Mouse (Mus musculus) heart, postnatal 0 days (tissue): Measurements from ENCODE around the gene Tnrc18. TPM values are rescaled to one million over a fixed set of nuclear protein-coding genes. Genes with fewer than 3 reads are reported as not detected.

Experiments
- ATAC-seq: fragments of 200-750 bp; cut with Nextera tagmentation; 2 replicates; pipeline ENCODE4 v1.8.0; 2017; ENCODE audit warnings: low read depth, moderate number of reproducible peaks, moderate library complexity; ENCODE audit not compliant: insufficient read depth
- DNase-seq: peaks from one replicate; pipeline ENCODE4 v3.0.0-alpha.2; 2016; ENCODE audit warnings: low spot score
- H3K27ac ChIP-seq: fragments of 300-500 bp; sonication (generic); 2 replicates; pipeline ENCODE4 v1.5.1; 2014; ENCODE audit warnings: low read depth, mild to moderate bottlenecking
- H3K27me3 ChIP-seq: fragments of 300-500 bp; sonication (generic); 2 replicates; pipeline ENCODE4 v1.6.1; 2014; ENCODE audit warnings: low read length, mixed read lengths; ENCODE audit not compliant: control insufficient read depth, insufficient read depth
- H3K36me3 ChIP-seq: fragments of 300-500 bp; sonication (generic); replicated peaks from 2 replicates; pipeline ENCODE4 v1.6.1; 2014; ENCODE audit warnings: low read length, mixed read lengths; ENCODE audit not compliant: control insufficient read depth, insufficient read depth
- H3K4me1 ChIP-seq: fragments of 300-500 bp; sonication (generic); 2 replicates; pipeline ENCODE4 v1.6.1; 2014; ENCODE audit warnings: antibody characterized with exemption; ENCODE audit not compliant: control insufficient read depth, insufficient read depth
- H3K4me2 ChIP-seq: fragments of 300-500 bp; sonication (generic); 2 replicates; pipeline ENCODE4 v1.6.1; 2014; ENCODE audit warnings: low read depth, mild to moderate bottlenecking, low read length, moderate library complexity
- H3K4me3 ChIP-seq: fragments of 300-500 bp; sonication (generic); 2 replicates; pipeline ENCODE4 v1.5.1; 2014; ENCODE audit warnings: low read depth, low read length
- H3K9ac ChIP-seq: fragments of 300-500 bp; sonication (generic); replicated peaks from 2 replicates; pipeline ENCODE4 v1.6.1; 2014; ENCODE audit warnings: low read depth, low read length, mixed read lengths
- H3K9me3 ChIP-seq: fragments of 300-500 bp; sonication (generic); replicated peaks from 2 replicates; pipeline ENCODE4 v1.6.1; 2016; ENCODE audit warnings: low read length; ENCODE audit not compliant: control insufficient read depth
- CTCF ChIP-seq: IDR thresholded peaks from 2 replicates; pipeline ENCODE4 v1.5.1; 2016; ENCODE audit warnings: antibody characterized with exemption, control low read depth, low read depth
- EP300 ChIP-seq: IDR thresholded peaks from 2 replicates; pipeline ENCODE4 v1.6.1; 2016; ENCODE audit warnings: antibody characterized with exemption, low read depth
- WGBS: fragments of 180-500 bp; shearing (Covaris S2); extraction: QIAGEN DNeasy Blood & Tissue Kit; methylation state at CpG from one replicate; pipeline ENCODE4 v1.1.7; 2014; 5-methylcytosine and 5-hydroxymethylcytosine counted together
- polyA plus RNA-seq: library from polyadenylated mRNA; unstranded; fragments of >200 nt; fragmentation: Nextera tagmentation; extraction: Ambion mirVana; gene quantifications from 2 replicates; pipeline ENCODE4 v1.2.1, GENCODE M21; 2015
- total RNA-seq: library from RNA; depleted of rRNA; stranded (reverse); fragments of >200 nt; gene quantifications from 2 replicates; pipeline ENCODE4 v1.2.3, GENCODE M21; 2014; ENCODE audit warnings: low replicate concordance

Tnrc18 gene
- total and polyA plus RNA-seq, 2 experiments from 2014 or later: 10.4 to 69.3 TPM

GRCm38 (mm10) chr5:142762082-142762807 lies 55.2 kb downstream of the Tnrc18 start:
- no peak overlapping the region for H3K4me2 ChIP-seq
- no peak for TF ChIP-seq CTCF
- no peak for TF ChIP-seq EP300
- 94% methylated on average over 21 of the region's 21 CpGs for WGBS
- H3K4me3 ChIP-seq: no peak overlapping the region
- H3K9me3 ChIP-seq: no peaks in the 10 kb centered on the region
- no peak overlapping the region for H3K27ac ChIP-seq
- no peaks in the 10 kb centered on the region for H3K27me3 ChIP-seq
- ATAC-seq (no peak), DNase-seq (no peak)
- H3K9ac ChIP-seq: no peak overlapping the region
- H3K36me3 ChIP-seq: peaks cover 93% of the 10 kb centered on the region
- no peaks in the 10 kb centered on the region for H3K4me1 ChIP-seq

GRCm38 (mm10) chr5:142761326-142761983 lies 56.0 kb downstream of the Tnrc18 start:
- no peaks in the 10 kb centered on the region for H3K9me3 ChIP-seq
- H3K36me3 ChIP-seq: peaks cover 95% of the 10 kb centered on the region
- TF ChIP-seq EP300: no peak
- no peak for TF ChIP-seq CTCF
- no peak for DNase-seq
- H3K27me3 ChIP-seq: no peaks in the 10 kb centered on the region
- ATAC-seq: no peak
- H3K27ac ChIP-seq: no peak overlapping the region
- H3K4me3 ChIP-seq: no peak overlapping the region
- no peaks in the 10 kb centered on the region for H3K4me1 ChIP-seq
- H3K4me2 ChIP-seq: no peak overlapping the region
- 81% methylated on average over 16 of the region's 16 CpGs for whole genome bisulfite sequencing
- H3K9ac ChIP-seq: no peak overlapping the region

- H3K36me3 ChIP-seq: peaks cover 93% of the 10 kb centered on the region
- H3K4me3 ChIP-seq: no peak overlapping the region
- H3K4me1 ChIP-seq: no peaks in the 10 kb centered on the region
- no peak for ATAC-seq
- H3K27ac ChIP-seq: no peak overlapping the region
- DNase-seq: no peak
- H3K27me3 ChIP-seq: no peaks in the 10 kb centered on the region
- no peaks in the 10 kb centered on the region for H3K9me3 ChIP-seq
- WGBS: 80% methylated on average over 8 of the region's 8 CpGs
- TF ChIP-seq EP300 (no peak), CTCF (no peak)
- H3K4me2 ChIP-seq: no peak overlapping the region
- no peak overlapping the region for H3K9ac ChIP-seq
Measured at GRCm38 (mm10) chr5:142759786-142760185, 57.7 kb downstream of the Tnrc18 start.

GRCm38 (mm10) chr5:142752241-142752640 lies 65.2 kb downstream of the Tnrc18 start:
- no peak for TF ChIP-seq EP300
- WGBS: 65% methylated on average over 13 of the region's 13 CpGs

GRCm38 (mm10) chr5:142750173-142750572 lies 67.3 kb downstream of the Tnrc18 start:
- H3K4me1 ChIP-seq: no peaks in the 10 kb centered on the region
- H3K4me3 ChIP-seq: no peak overlapping the region
- no peak for DNase-seq
- no peaks in the 10 kb centered on the region for H3K9me3 ChIP-seq
- no peak overlapping the region for H3K27ac ChIP-seq
- no peak overlapping the region for H3K9ac ChIP-seq
- H3K4me2 ChIP-seq: no peak overlapping the region
- whole genome bisulfite sequencing: 65% methylated on average over 11 of the region's 11 CpGs
- ATAC-seq: no peak
- peaks cover 74% of the 10 kb centered on the region for H3K36me3 ChIP-seq
- H3K27me3 ChIP-seq: no peaks in the 10 kb centered on the region
- TF ChIP-seq CTCF (no peak), EP300 (no peak)

More at GRCm38 (mm10) chr5:142752241-142752640, 65.2 kb downstream of the Tnrc18 start:
- H3K4me2 ChIP-seq: no peak overlapping the region
- H3K4me1 ChIP-seq: no peaks in the 10 kb centered on the region
- no peaks in the 10 kb centered on the region for H3K9me3 ChIP-seq
- H3K4me3 ChIP-seq: no peak overlapping the region
- ATAC-seq: no peak
- H3K9ac ChIP-seq: no peak overlapping the region
- DNase-seq: no peak
- H3K27me3 ChIP-seq: no peaks in the 10 kb centered on the region
- no peak overlapping the region for H3K27ac ChIP-seq
- peaks cover 83% of the 10 kb centered on the region for H3K36me3 ChIP-seq
